Mouse (Mus musculus) stomach, postnatal 0 days (tissue): ENCODE data around the gene Rpn1. TPM values are rescaled to one million over a fixed set of nuclear protein-coding genes. Genes with fewer than 3 reads are reported as not detected.

Source experiments
- ATAC-seq: fragments of 200-750 bp; cut with Nextera tagmentation; 2 replicates; pipeline ENCODE4 v1.8.0; 2017; ENCODE audit not compliant: low FRiP score, low TSS enrichment
- DNase-seq: peaks from one replicate; pipeline ENCODE4 v3.0.0-alpha.2; 2016; ENCODE audit warnings: low spot score
- H3K27ac ChIP-seq: fragments of 300-500 bp; sonication (generic); replicated peaks from 2 replicates; pipeline ENCODE4 v1.5.1; 2014; ENCODE audit warnings: mild to moderate bottlenecking, control low read depth
- H3K27me3 ChIP-seq: fragments of 300-500 bp; sonication (generic); 2 replicates; pipeline ENCODE4 v1.6.1; 2014; ENCODE audit warnings: low read length; ENCODE audit not compliant: control insufficient read depth, insufficient read depth
- H3K36me3 ChIP-seq: fragments of 300-500 bp; sonication (generic); 2 replicates; pipeline ENCODE4 v1.6.1; 2014; ENCODE audit warnings: low read length, mixed read lengths; ENCODE audit not compliant: control insufficient read depth, insufficient read depth
- H3K4me1 ChIP-seq: fragments of 300-500 bp; sonication (generic); replicated peaks from 2 replicates; pipeline ENCODE4 v1.6.1; 2014; ENCODE audit warnings: antibody characterized with exemption; ENCODE audit not compliant: control insufficient read depth, insufficient read depth
- H3K4me2 ChIP-seq: fragments of 300-500 bp; sonication (generic); replicated peaks from 2 replicates; pipeline ENCODE4 v1.6.1; 2014; ENCODE audit warnings: low read depth, mild to moderate bottlenecking, control low read depth, moderate library complexity
- H3K4me3 ChIP-seq: fragments of 300-500 bp; sonication (generic); 2 replicates; pipeline ENCODE4 v1.5.1; 2014; ENCODE audit warnings: low read depth, low read length, control low read depth
- H3K9ac ChIP-seq: fragments of 300-500 bp; sonication (generic); 2 replicates; pipeline ENCODE4 v1.6.1; 2014; ENCODE audit warnings: mild to moderate bottlenecking, low read length, control low read depth, mixed read lengths
- H3K9me3 ChIP-seq: fragments of 300-500 bp; sonication (generic); 2 replicates; pipeline ENCODE4 v1.6.1; 2016; ENCODE audit warnings: low read length; ENCODE audit not compliant: control insufficient read depth
- CTCF ChIP-seq: IDR thresholded peaks from 2 replicates; pipeline ENCODE4 v1.5.1; 2016; ENCODE audit warnings: antibody characterized with exemption, low read depth, mild to moderate bottlenecking, moderate library complexity
- EP300 ChIP-seq: optimal IDR thresholded peaks from 2 replicates; pipeline ENCODE3; 2016; ENCODE audit warnings: antibody characterized with exemption
- WGBS: fragments of 180-500 bp; shearing (Covaris S2); extraction: QIAGEN DNeasy Blood & Tissue Kit; methylation state at CpG from one replicate; pipeline ENCODE4 v1.1.7; 2014; 5-methylcytosine and 5-hydroxymethylcytosine counted together
- polyA plus RNA-seq: library from polyadenylated mRNA; unstranded; fragments of >200 nt; fragmentation: Nextera tagmentation; extraction: Ambion mirVana; gene quantifications from 2 replicates; pipeline ENCODE4 v1.2.1, GENCODE M21; 2015

Rpn1 gene
- polyA plus RNA-seq, 1 experiment from 2014 or later: 266 TPM

DNA sequence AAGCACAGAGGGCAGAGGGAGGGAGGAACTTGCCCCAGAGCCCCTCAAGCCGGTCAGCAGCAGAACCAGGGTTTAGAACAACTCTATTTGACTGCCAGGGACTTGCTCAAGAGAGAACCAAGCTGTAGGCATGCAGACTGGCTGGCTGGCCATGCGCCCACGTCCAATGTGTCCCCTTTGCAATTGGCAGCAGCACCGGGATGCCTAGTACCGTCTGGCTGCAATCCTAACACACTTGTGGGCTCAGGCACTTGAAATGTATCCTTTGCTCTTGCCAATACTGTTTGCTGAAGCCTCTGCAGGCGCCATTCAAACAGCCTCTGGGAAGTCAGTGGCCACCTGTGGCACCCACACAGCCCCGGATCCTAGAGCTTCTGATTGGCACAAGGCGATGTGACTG, 56.0 kb downstream of the Rpn1 start:
- Histone ChIP-seq H3K4me2 (no peak overlapping the region), H3K9me3 (no peaks in the 10 kb centered on the region), H3K36me3 (no peaks in the 10 kb centered on the region), H3K9ac (no peak overlapping the region), H3K4me1 (no peaks in the 10 kb centered on the region), H3K27me3 (no peaks in the 10 kb centered on the region), H3K4me3 (no peak overlapping the region), H3K27ac (no peak overlapping the region)
- WGBS: 41% methylated on average over 8 of the region's 8 CpGs
- ATAC-seq (no peak), DNase-seq (no peak)
- TF ChIP-seq EP300: no peak
- TF ChIP-seq CTCF: no peak

- H3K9me3 ChIP-seq: no peaks in the 10 kb centered on the region
- no peak for DNase-seq
- no peaks in the 10 kb centered on the region for H3K4me1 ChIP-seq
- ATAC-seq: no peak
- H3K9ac ChIP-seq: no peak overlapping the region
- WGBS: 67% methylated on average over 4 of the region's 4 CpGs
- no peaks in the 10 kb centered on the region for H3K36me3 ChIP-seq
- no peaks in the 10 kb centered on the region for H3K27me3 ChIP-seq
- H3K4me3 ChIP-seq: no peak overlapping the region
- H3K4me2 ChIP-seq: no peak overlapping the region
- no peak overlapping the region for H3K27ac ChIP-seq
- TF ChIP-seq EP300: no peak
- no peak for TF ChIP-seq CTCF
Observed at GRCm38 (mm10) chr6:88145793-88146192, 61.5 kb downstream of the Rpn1 start.

DNA sequence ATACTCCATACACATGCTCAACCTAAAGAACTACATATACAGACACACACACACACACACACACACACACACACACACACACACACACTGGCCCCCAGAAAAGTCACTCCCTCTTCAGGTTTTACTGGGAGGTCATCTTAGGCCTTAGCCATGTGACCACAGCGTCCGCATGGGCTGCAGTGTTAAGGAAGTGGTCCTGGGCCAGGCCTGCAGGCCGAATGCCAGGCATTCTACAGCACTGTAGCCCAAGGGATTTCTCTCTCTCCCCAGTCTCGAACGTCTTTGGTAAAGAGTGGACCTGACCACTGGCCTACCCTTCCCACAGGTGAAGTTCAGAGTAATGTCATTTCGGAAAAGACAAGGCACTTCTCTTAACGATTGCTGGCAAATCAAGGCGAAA, 62.3 kb downstream of the Rpn1 start:
- H3K4me1 ChIP-seq: no peaks in the 10 kb centered on the region
- H3K9me3 ChIP-seq: no peaks in the 10 kb centered on the region
- 78% methylated on average over 8 of the region's 8 CpGs for WGBS
- no peak for ATAC-seq
- no peak overlapping the region for H3K4me3 ChIP-seq
- no peak overlapping the region for H3K27ac ChIP-seq
- no peak overlapping the region for H3K4me2 ChIP-seq
- TF ChIP-seq CTCF (no peak), EP300 (no peak)
- DNase-seq: no peak
- no peak overlapping the region for H3K9ac ChIP-seq
- H3K27me3 ChIP-seq: no peaks in the 10 kb centered on the region
- H3K36me3 ChIP-seq: no peaks in the 10 kb centered on the region

DNA sequence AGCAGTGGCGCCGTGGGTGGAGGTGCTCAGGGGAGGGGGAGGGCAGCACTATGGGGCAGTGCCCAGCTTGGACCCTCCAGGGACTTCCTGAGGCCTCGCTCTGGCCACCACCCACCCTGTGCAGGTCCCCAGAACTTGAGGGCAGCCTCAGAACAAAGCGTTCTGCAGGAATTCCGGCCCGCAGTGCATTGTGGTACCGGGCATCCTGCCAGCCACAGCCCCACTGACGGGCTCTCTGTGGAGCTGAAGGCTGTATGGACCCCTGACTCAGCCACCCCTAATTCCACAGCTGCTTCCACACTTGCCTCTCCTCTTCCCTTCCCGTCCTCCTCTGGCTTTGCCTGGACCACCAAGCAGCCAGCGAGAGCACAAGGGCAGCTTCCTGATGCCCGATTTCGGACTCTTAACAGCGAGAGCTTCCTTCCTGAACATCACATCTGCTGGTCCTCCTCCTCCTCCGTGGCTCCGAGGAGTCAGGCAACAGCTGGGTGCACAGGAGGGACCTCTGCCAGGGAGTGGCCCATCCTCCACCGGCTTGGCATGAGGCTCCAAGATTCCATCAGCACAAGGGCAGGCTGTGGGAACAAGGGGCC, 63.2 kb downstream of the Rpn1 start:
- H3K4me1 ChIP-seq: no peaks in the 10 kb centered on the region
- H3K4me3 ChIP-seq: no peak overlapping the region
- no peak overlapping the region; the same call in 1 of the 2 replicates for H3K9ac ChIP-seq
- H3K36me3 ChIP-seq: no peaks in the 10 kb centered on the region
- no peak overlapping the region for H3K27ac ChIP-seq
- no peaks in the 10 kb centered on the region for H3K27me3 ChIP-seq
- no peaks in the 10 kb centered on the region for H3K9me3 ChIP-seq
- H3K4me2 ChIP-seq: no peak overlapping the region
- TF ChIP-seq CTCF (no peak), EP300 (no peak)
- ATAC-seq: peak; percentile 34; the same call in 1 of the 2 replicates
- 68% methylated on average over 16 of the region's 16 CpGs for WGBS
- no peak for DNase-seq

DNA sequence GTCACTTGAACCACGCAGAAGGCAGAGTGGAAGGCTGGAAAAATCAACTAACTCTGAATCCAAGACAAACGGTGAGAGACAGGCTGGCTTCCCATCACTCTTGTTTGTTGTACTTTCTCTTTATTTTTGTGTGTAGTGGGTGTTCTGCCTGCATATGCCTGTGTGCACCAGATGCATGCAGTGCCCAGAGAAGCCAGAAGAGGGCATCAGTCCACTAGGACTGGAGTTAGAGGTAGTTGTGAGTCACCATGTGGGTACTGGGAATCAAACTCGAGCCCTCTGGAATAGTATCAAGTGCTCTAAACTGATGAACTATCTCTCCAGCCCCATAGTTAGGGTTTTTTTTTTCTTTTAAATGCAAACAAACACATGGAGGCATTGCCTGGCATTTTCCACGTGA, 67.1 kb downstream of the Rpn1 start:
- ATAC-seq (no peak), DNase-seq (no peak)
- no peak overlapping the region for H3K9ac ChIP-seq

GRCm38 (mm10) chr6:88152127-88152705, 67.9 kb downstream of the Rpn1 start:
- H3K9ac ChIP-seq: no peak overlapping the region
- TF ChIP-seq CTCF (no peak), EP300 (no peak)
- H3K27ac ChIP-seq: no peak overlapping the region
- H3K27me3 ChIP-seq: no peaks in the 10 kb centered on the region
- DNase-seq (no peak), ATAC-seq (peak; percentile 48; the same call in 1 of the 2 replicates)
- H3K9me3 ChIP-seq: no peaks in the 10 kb centered on the region
- 74% methylated on average over 14 of the region's 14 CpGs for WGBS
- no peaks in the 10 kb centered on the region for H3K4me1 ChIP-seq
- no peak overlapping the region for H3K4me2 ChIP-seq
- H3K36me3 ChIP-seq: no peaks in the 10 kb centered on the region
- no peak overlapping the region for H3K4me3 ChIP-seq

More for the DNA sequence above, 67.1 kb downstream of the Rpn1 start:
- TF ChIP-seq EP300 (no peak), CTCF (peak; percentile 45)
- no peak overlapping the region for H3K27ac ChIP-seq
- no peaks in the 10 kb centered on the region for H3K27me3 ChIP-seq
- H3K4me3 ChIP-seq: no peak overlapping the region
- no peaks in the 10 kb centered on the region for H3K9me3 ChIP-seq
- H3K4me2 ChIP-seq: no peak overlapping the region
- no peaks in the 10 kb centered on the region for H3K36me3 ChIP-seq
- H3K4me1 ChIP-seq: no peaks in the 10 kb centered on the region
- WGBS: 73% methylated on average over 4 of the region's 4 CpGs
